Mouse (Mus musculus) forebrain, postnatal 0 days (tissue): Measurements from ENCODE around the gene Tmco4. TPM values are rescaled to one million over a fixed set of nuclear protein-coding genes. Genes with fewer than 3 reads are reported as not detected.
A peak's percentile ranks its signal among the peaks of the same experiment; 100 is the strongest.

Experiments
- ATAC-seq: fragments of 200-750 bp; cut with Nextera tagmentation; 2 replicates; pipeline ENCODE4 v1.8.0; 2017; ENCODE audit warnings: mild to moderate bottlenecking, moderate library complexity
- DNase-seq: peaks from one replicate; pipeline ENCODE4 v3.0.0-alpha.2; 2015
- H3K27ac ChIP-seq: fragments of 300-500 bp; sonication (generic); 2 replicates; pipeline ENCODE4 v1.5.1; 2014; ENCODE audit warnings: low read depth, mild to moderate bottlenecking, antibody characterized with exemption, low read length, moderate library complexity, mixed read lengths
- H3K27me3 ChIP-seq: fragments of 300-500 bp; sonication (generic); 2 replicates; pipeline ENCODE4 v1.6.1; 2014; ENCODE audit warnings: mild to moderate bottlenecking, low read length, mixed read lengths; ENCODE audit not compliant: insufficient read depth
- H3K36me3 ChIP-seq: fragments of 300-500 bp; sonication (generic); 2 replicates; pipeline ENCODE4 v1.6.1; 2014; ENCODE audit warnings: mild to moderate bottlenecking, moderate library complexity; ENCODE audit not compliant: insufficient read depth
- H3K4me1 ChIP-seq: fragments of 300-500 bp; sonication (generic); 2 replicates; pipeline ENCODE4 v1.6.1; 2014; ENCODE audit warnings: antibody characterized with exemption; ENCODE audit not compliant: insufficient read depth
- H3K4me2 ChIP-seq: fragments of 300-500 bp; sonication (generic); 2 replicates; pipeline ENCODE4 v1.6.1; 2014; ENCODE audit warnings: low read depth, mild to moderate bottlenecking, moderate library complexity
- H3K4me3 ChIP-seq: fragments of 300-500 bp; sonication (generic); 2 replicates; pipeline ENCODE4 v1.5.1; 2014; ENCODE audit warnings: low read depth, low read length, mixed read lengths
- H3K9ac ChIP-seq: fragments of 300-500 bp; sonication (generic); 2 replicates; pipeline ENCODE4 v1.6.1; 2014; ENCODE audit warnings: mild to moderate bottlenecking
- H3K9me3 ChIP-seq: fragments of 300-500 bp; sonication (generic); 2 replicates; pipeline ENCODE4 v1.6.1; 2016; ENCODE audit warnings: low read length
- CTCF ChIP-seq: sonication (generic); IDR thresholded peaks from 2 replicates; pipeline ENCODE4 v1.5.1; 2016; ENCODE audit warnings: antibody characterized with exemption, control low read depth, low read depth
- WGBS: fragments of 180-500 bp; shearing (Covaris S2); extraction: QIAGEN DNeasy Blood & Tissue Kit; methylation state at CpG from one replicate; pipeline ENCODE4 v1.1.7; 2014; 5-methylcytosine and 5-hydroxymethylcytosine counted together
- polyA plus RNA-seq: library from polyadenylated mRNA; unstranded; fragments of >200 nt; fragmentation: Nextera tagmentation; extraction: Ambion mirVana; gene quantifications from 2 replicates; pipeline ENCODE4 v1.2.1, GENCODE M21; 2015
- total RNA-seq: library from RNA; depleted of rRNA; stranded (reverse); fragments of >200 nt; gene quantifications from 2 replicates; pipeline ENCODE4 v1.2.3, GENCODE M21; 2014

The Tmco4 gene
- total and polyA plus RNA-seq, 2 experiments from 2014 or later = 1.5 to 4.0 TPM

- no peaks in the 10 kb centered on the region for H3K4me1 ChIP-seq
- no peaks in the 10 kb centered on the region for H3K9me3 ChIP-seq
- ATAC-seq = no peak
- H3K27ac ChIP-seq = no peak overlapping the region
- H3K4me2 ChIP-seq = no peak overlapping the region
- WGBS = 74% methylated on average over 7 of the region's 7 CpGs
- H3K9ac ChIP-seq = no peak overlapping the region
- peak; percentile 40 for TF ChIP-seq CTCF
- no peaks in the 10 kb centered on the region for H3K36me3 ChIP-seq
- H3K4me3 ChIP-seq = no peak overlapping the region
- DNase-seq = no peak
- H3K27me3 ChIP-seq = no peaks in the 10 kb centered on the region
Observed at GRCm38 (mm10) chr4:138984744-138985143, 12.1 kb downstream of the Tmco4 start.

- 33% methylated on average over 5 of the region's 5 CpGs for WGBS
- no peak overlapping the region for H3K4me3 ChIP-seq
- no peak overlapping the region for H3K4me2 ChIP-seq
- ATAC-seq = no peak
- H3K9ac ChIP-seq = no peak overlapping the region
- H3K27me3 ChIP-seq = no peaks in the 10 kb centered on the region
- H3K36me3 ChIP-seq = no peaks in the 10 kb centered on the region
- no peaks in the 10 kb centered on the region for H3K4me1 ChIP-seq
- H3K9me3 ChIP-seq = no peaks in the 10 kb centered on the region
- TF ChIP-seq CTCF = no peak
- no peak for DNase-seq
- H3K27ac ChIP-seq = no peak overlapping the region
Observed at GRCm38 (mm10) chr4:138986280-138986679, 13.6 kb downstream of the Tmco4 start.

GRCm38 (mm10) chr4:138994389-138994788 lies 21.7 kb downstream of the Tmco4 start:
- H3K4me1 ChIP-seq = no peaks in the 10 kb centered on the region
- no peak overlapping the region for H3K9ac ChIP-seq
- no peak for DNase-seq
- no peak for TF ChIP-seq CTCF
- ATAC-seq = no peak
- no peaks in the 10 kb centered on the region for H3K9me3 ChIP-seq
- no peak overlapping the region for H3K4me3 ChIP-seq
- H3K27ac ChIP-seq = no peak overlapping the region
- no peaks in the 10 kb centered on the region for H3K27me3 ChIP-seq
- no peak overlapping the region for H3K4me2 ChIP-seq
- 78% methylated on average over 3 of the region's 3 CpGs for WGBS
- no peaks in the 10 kb centered on the region for H3K36me3 ChIP-seq

DNA sequence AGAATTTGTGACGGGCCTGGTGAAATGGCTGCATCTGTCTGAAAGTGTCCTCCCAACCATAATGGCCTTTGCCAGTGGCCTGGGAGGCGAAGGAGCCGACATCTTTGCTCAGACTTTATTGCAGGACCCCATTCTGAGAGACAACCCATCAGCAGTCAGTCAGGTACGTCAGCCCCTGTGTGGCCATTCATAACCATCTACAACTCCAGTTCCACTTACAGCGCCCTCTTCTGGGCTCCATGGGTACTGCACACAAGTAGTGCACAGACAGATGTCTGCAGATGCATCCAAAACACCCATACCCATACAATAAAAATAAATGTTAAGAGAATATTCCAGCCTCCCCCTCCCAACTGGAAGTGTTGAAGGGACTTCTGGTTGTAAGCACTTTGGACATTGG lies 23.7 kb downstream of the Tmco4 start:
- no peaks in the 10 kb centered on the region for H3K27me3 ChIP-seq
- no peaks in the 10 kb centered on the region for H3K36me3 ChIP-seq
- TF ChIP-seq CTCF = peak; percentile 50
- H3K9me3 ChIP-seq = no peaks in the 10 kb centered on the region
- ATAC-seq (no peak), DNase-seq (no peak)
- no peak overlapping the region for H3K4me2 ChIP-seq
- 76% methylated on average over 5 of the region's 5 CpGs for WGBS
- no peak overlapping the region for H3K4me3 ChIP-seq
- no peak overlapping the region for H3K27ac ChIP-seq
- no peak overlapping the region for H3K9ac ChIP-seq
- H3K4me1 ChIP-seq = no peaks in the 10 kb centered on the region

DNA sequence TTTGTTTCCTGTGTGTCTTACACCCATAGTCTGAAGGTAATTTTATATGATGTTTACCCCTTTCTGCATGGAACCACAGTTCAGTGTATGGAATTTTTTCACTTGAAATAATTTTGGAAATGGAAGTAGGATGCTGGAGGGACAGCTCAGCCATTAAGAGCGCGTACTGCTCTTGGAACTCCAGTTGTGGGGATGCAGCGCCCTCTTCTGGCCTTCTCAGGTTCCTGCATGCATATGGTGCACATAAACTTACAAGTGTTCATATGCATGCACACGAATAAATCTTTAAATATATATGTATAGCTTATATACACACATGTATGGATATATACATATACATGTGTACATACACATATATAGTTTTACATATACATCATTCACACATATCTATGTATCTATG lies 24.4 kb downstream of the Tmco4 start:
- Histone ChIP-seq H3K4me2 (no peak overlapping the region), H3K27ac (no peak overlapping the region), H3K4me1 (no peaks in the 10 kb centered on the region), H3K36me3 (no peaks in the 10 kb centered on the region), H3K4me3 (no peak overlapping the region), H3K27me3 (no peaks in the 10 kb centered on the region), H3K9ac (no peak overlapping the region), H3K9me3 (no peaks in the 10 kb centered on the region)
- TF ChIP-seq CTCF = peak; percentile 46
- 85% methylated on average over 4 of the region's 4 CpGs for WGBS
- ATAC-seq (no peak), DNase-seq (no peak)

GRCm38 (mm10) chr4:138998611-138999010 lies 25.9 kb downstream of the Tmco4 start:
- 89% methylated on average over 11 of the region's 11 CpGs for WGBS
- Histone ChIP-seq H3K36me3 (no peaks in the 10 kb centered on the region), H3K4me1 (no peaks in the 10 kb centered on the region), H3K4me3 (no peak overlapping the region), H3K9ac (no peak overlapping the region), H3K27ac (no peak overlapping the region), H3K9me3 (no peaks in the 10 kb centered on the region), H3K27me3 (no peaks in the 10 kb centered on the region), H3K4me2 (no peak overlapping the region)
- DNase-seq (no peak), ATAC-seq (no peak)
- no peak for TF ChIP-seq CTCF

DNA sequence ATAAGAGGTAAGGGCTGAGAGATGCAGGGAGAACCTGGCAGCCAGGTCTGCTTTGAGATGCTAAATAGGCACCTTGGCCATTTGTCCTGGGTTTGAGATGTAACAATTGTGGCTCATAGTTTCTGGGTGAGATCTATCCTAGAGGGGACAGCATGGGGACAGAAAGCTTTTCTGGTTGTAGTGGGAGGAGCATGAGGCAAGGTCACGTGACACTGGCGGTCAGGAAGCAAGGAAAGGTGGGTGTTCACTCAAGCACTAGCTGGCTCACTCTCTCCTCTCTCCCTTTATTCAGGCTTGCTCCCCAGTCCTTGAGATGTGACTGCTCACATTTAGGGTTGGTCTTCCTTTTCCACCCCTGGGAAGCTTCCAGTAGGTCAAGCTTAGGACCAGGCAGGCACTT lies 28.3 kb downstream of the Tmco4 start:
- DNase-seq = no peak
- Histone ChIP-seq H3K4me2 (no peak overlapping the region), H3K4me3 (no peak overlapping the region), H3K9ac (no peak overlapping the region), H3K27ac (no peak overlapping the region), H3K9me3 (no peaks in the 10 kb centered on the region), H3K27me3 (no peaks in the 10 kb centered on the region), H3K36me3 (no peaks in the 10 kb centered on the region), H3K4me1 (no peaks in the 10 kb centered on the region)
- 71% methylated on average over 2 of the region's 2 CpGs for WGBS
- no peak for ATAC-seq
- TF ChIP-seq CTCF = no peak

DNA sequence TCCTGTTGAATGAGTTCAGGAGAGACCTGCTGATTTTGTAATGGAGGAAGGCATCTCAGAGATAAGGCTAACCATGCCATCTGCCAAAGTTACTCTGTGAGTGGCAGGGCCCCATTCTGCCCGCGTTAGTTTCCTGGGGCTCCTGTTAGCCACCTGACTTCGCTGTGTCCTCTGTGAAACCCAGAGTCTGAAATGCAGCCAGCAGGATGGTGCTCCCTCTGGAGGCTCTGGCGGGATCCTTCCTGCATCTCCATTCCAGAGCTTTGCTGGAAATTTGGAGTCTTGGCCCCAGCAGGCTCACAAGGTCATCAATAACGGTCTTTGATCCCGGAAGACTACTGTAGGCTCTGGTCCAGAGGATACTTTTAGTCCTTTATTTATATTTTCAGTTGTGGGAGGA lies 28.7 kb downstream of the Tmco4 start:
- no peak overlapping the region for H3K27ac ChIP-seq
- H3K9me3 ChIP-seq = no peaks in the 10 kb centered on the region
- H3K4me1 ChIP-seq = no peaks in the 10 kb centered on the region
- H3K36me3 ChIP-seq = no peaks in the 10 kb centered on the region
- H3K27me3 ChIP-seq = no peaks in the 10 kb centered on the region
- H3K9ac ChIP-seq = no peak overlapping the region
- 27% methylated on average over 6 of the region's 6 CpGs for WGBS
- TF ChIP-seq CTCF = peak; percentile 46
- DNase-seq = no peak
- no peak overlapping the region for H3K4me3 ChIP-seq
- no peak for ATAC-seq
- no peak overlapping the region for H3K4me2 ChIP-seq
